Mouse (Mus musculus) lung, embryonic 15.5 days (tissue): Measurements from ENCODE around the gene Lpar3. TPM values are rescaled to one million over a fixed set of nuclear protein-coding genes. Genes with fewer than 3 reads are reported as not detected.

Experiments used
- ATAC-seq: fragments of 200-750 bp; cut with Nextera tagmentation; 2 replicates; pipeline ENCODE4 v1.8.0; 2017; ENCODE audit warnings: moderate number of reproducible peaks, borderline replicate concordance; ENCODE audit not compliant: low FRiP score, low TSS enrichment; ENCODE audit errors: extremely low read depth
- H3K27ac ChIP-seq: fragments of 300-500 bp; sonication (generic); 2 replicates; pipeline ENCODE4 v1.5.1; 2015; ENCODE audit warnings: moderate library complexity, mild to moderate bottlenecking, inconsistent platforms
- H3K27me3 ChIP-seq: fragments of 300-500 bp; sonication (generic); 2 replicates; pipeline ENCODE4 v1.6.1; 2015; ENCODE audit warnings: inconsistent platforms
- H3K36me3 ChIP-seq: fragments of 300-500 bp; sonication (generic); 2 replicates; pipeline ENCODE4 v1.6.1; 2015; ENCODE audit warnings: inconsistent platforms
- H3K4me1 ChIP-seq: fragments of 300-500 bp; sonication (generic); 2 replicates; pipeline ENCODE4 v1.6.1; 2015; ENCODE audit warnings: inconsistent platforms
- H3K4me2 ChIP-seq: fragments of 300-500 bp; sonication (generic); 2 replicates; pipeline ENCODE4 v1.6.1; 2015; ENCODE audit warnings: inconsistent platforms, mild to moderate bottlenecking, moderate library complexity
- H3K4me3 ChIP-seq: fragments of 300-500 bp; sonication (generic); 2 replicates; pipeline ENCODE4 v1.5.1; 2015; ENCODE audit warnings: mild to moderate bottlenecking, inconsistent platforms
- H3K9ac ChIP-seq: fragments of 300-500 bp; sonication (generic); 2 replicates; pipeline ENCODE4 v1.6.1; 2015; ENCODE audit warnings: inconsistent platforms
- H3K9me3 ChIP-seq: fragments of 300-500 bp; sonication (generic); 2 replicates; pipeline ENCODE4 v1.6.1; 2016; ENCODE audit warnings: inconsistent platforms
- WGBS: fragments of 180-500 bp; shearing (Covaris S2); methylation state at CpG from one replicate; pipeline ENCODE4 v1.1.7; 2015; 5-methylcytosine and 5-hydroxymethylcytosine counted together
- polyA plus RNA-seq: library from polyadenylated mRNA; unstranded; fragments of >200 nt; fragmentation: Nextera tagmentation; extraction: Ambion mirVana; gene quantifications from 2 replicates; pipeline ENCODE4 v1.2.1, GENCODE M21; 2015

Lpar3 gene
- 2.4 and 2.5 TPM in 2 replicates for polyA plus RNA-seq

DNA sequence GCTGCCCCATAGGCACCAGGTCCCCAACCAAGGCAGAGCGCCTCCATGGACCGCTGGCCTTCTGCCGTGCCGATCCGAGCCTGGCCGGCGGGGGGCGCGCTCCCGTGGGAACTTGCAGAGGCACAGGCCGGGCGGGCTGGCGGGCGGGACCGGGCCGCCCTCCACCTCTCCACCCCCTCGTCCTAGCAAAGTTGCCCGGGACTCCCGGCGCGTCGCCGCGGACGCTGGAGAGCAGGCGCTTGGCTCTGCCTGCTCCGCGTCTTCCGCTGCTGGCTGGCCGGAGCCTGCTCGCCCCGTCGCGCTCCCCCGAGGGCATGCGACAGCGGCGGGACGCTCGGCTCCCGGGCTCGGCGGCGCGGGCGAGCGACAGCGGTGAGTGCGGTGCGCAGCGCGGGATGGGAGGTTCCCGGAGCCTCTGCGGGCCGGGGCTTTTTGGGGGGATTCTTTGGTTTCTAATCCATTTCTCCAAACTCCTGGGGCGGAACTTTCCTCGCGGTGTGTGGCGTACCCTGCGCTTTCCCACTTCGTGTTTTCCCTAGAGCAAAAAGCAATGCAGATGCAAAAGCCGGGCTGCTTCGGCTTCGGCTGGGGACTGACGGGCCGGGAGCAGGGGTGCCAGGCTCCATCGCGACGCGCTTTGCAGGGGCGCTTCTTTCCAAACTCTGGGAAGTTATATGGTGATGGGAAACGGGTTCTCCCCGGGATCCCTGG, at the start of gene Lpar3:
TSS of gene Lpar3 (plus strand) at position 188 of the 711 bp plus-strand sequence.
- peak within 1 kb of the TSS; percentile 47 for H3K4me3 ChIP-seq
- H3K9ac ChIP-seq: peak within 1 kb of the TSS; percentile 17
- H3K36me3 ChIP-seq: no peaks in the 10 kb centered on the region
- H3K27ac ChIP-seq: no peak within 1 kb of the TSS
- H3K9me3 ChIP-seq: no peaks in the 10 kb centered on the region
- H3K4me2 ChIP-seq: peak within 1 kb of the TSS; percentile 82
- H3K4me1 ChIP-seq: no peaks in the 10 kb centered on the region; the same call in 1 of the 2 replicates
- peaks cover 35% of the 10 kb centered on the region for H3K27me3 ChIP-seq
- 1% methylated on average over 73 of the region's 73 CpGs for WGBS
- ATAC-seq: peak; percentile 79; the same call in 1 of the 2 replicates

DNA sequence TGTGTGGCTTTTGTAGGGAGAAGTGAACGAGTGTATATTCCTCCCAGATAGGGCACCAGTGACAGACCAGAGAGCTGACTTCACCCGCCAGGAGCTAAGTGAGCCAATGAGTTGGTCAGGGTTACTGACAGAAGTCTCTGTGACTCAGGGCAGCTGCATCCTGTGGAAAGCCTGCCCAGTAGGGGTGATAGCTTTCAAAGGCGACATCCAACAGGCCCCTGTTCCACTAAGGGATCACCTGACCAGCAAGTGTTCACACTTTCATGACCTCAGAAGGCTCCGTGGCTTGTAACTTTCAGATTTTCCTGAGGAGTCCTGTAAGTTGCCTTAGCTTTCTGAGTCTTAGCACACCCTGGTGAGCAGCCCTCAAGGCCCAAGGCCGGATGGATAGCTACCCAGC, 47.7 kb upstream of the Lpar3 start:
- Histone ChIP-seq H3K27ac (no peak overlapping the region), H3K4me2 (no peak overlapping the region), H3K36me3 (no peaks in the 10 kb centered on the region), H3K27me3 (no peaks in the 10 kb centered on the region), H3K4me1 (0 out of 2 replicates have a peak, but pooled peaks cover under 1% of the 10 kb centered on the region), H3K9me3 (no peaks in the 10 kb centered on the region; the same call in 1 of the 2 replicates), H3K4me3 (no peak overlapping the region), H3K9ac (no peak overlapping the region)
- ATAC-seq: no peak
- 66% methylated on average over 5 of the region's 5 CpGs for WGBS

DNA sequence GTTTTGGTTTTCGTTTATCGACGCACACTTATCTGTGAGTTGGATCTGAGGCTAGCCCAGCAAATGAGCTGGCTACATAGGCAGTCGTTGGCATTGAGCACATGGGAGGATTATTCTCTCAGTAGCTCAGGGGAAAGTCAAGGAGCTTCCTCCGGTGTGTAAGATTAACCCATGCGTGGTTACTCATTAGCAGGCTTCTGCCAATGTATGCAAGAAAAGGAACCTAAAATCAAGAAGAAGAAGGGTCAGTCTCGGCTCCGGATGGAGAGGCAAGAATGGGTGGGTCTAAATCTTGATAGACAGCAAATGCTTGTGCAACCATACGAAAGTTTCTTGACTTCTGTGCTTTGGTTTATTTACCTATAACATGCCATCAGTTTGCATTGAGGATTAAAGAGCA, 46.5 kb upstream of the Lpar3 start:
- no peaks in the 10 kb centered on the region for H3K36me3 ChIP-seq
- H3K9me3 ChIP-seq: no peaks in the 10 kb centered on the region; the same call in 1 of the 2 replicates
- no peak overlapping the region for H3K4me2 ChIP-seq
- no peak overlapping the region for H3K9ac ChIP-seq
- WGBS: 74% methylated on average over 9 of the region's 9 CpGs
- H3K27ac ChIP-seq: no peak overlapping the region
- H3K27me3 ChIP-seq: no peaks in the 10 kb centered on the region
- 0 out of 2 replicates have a peak, but pooled peaks cover 4% of the 10 kb centered on the region for H3K4me1 ChIP-seq
- ATAC-seq: no peak
- no peak overlapping the region for H3K4me3 ChIP-seq

DNA sequence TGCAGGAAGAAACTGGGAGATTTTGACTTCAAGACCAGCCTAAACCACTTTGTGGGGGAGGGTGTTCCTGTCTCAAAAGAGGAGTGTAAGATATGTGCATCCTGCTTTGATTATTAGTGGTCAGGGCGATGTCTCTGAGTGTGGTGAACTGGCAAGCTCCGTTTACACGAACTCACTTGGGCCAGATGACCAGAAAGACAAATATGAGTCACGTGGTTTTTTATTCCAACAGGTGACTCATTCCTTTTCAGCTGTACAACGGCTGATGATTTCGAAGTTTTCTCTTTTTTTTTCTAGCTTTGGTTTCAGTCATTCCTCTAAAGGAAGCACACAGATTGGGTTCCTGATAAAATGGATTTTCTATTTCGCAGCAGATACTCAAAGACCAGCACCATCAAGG, 43.5 kb upstream of the Lpar3 start:
- H3K27ac ChIP-seq: no peak overlapping the region
- peaks cover 13% of the 10 kb centered on the region; the same call in 1 of the 2 replicates for H3K4me1 ChIP-seq
- no peak overlapping the region for H3K9ac ChIP-seq
- H3K27me3 ChIP-seq: no peaks in the 10 kb centered on the region
- no peak overlapping the region for H3K4me3 ChIP-seq
- no peaks in the 10 kb centered on the region for H3K9me3 ChIP-seq
- peak overlapping the region; percentile 52 for H3K4me2 ChIP-seq
- H3K36me3 ChIP-seq: no peaks in the 10 kb centered on the region
- no peak for ATAC-seq
- 59% methylated on average over 7 of the region's 7 CpGs for WGBS

DNA sequence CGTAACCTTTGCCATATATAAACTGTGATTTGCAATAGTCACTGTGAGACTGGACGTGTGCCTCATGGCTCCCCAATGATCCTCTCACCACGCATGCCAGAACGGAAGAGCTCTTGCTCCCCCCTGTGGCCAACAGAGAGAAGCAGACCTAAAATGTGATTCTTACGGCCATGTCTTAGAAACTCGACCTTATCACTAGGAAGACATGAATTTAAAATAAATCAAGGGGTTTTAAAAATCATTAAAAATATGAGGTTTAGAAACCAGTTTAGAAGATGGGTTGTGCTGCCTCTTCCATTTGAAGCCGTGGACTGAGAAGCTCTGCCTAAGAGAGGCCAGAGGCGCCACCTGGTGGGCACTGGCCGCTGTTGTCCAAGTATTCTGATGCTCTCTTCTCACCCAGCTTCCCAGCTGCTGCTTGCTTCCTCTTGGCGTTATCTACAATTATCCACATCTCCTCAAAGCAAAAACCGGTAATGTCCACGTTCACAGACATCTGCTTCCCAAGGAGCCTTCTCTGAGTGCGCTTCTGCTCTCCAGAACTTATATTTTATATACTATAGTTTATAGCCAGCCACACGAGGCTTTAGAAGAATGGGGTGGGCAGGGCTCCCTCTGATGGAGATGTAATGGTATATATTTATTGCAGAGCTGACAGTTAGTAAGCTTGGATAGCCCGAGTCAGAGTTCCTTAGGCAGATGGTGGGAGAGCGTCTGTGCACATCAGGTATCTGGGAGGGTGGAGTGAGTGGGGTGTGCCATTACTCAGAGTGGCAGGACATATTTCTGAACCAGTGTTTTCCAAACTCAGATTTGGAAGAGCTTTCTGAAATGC, 42.8 kb upstream of the Lpar3 start:
- Histone ChIP-seq H3K9me3 (no peaks in the 10 kb centered on the region), H3K27ac (no peak overlapping the region), H3K27me3 (no peaks in the 10 kb centered on the region), H3K4me3 (peak overlapping the region; percentile 29), H3K4me1 (peaks cover 13% of the 10 kb centered on the region; the same call in 1 of the 2 replicates), H3K36me3 (no peaks in the 10 kb centered on the region), H3K4me2 (peak overlapping the region; percentile 52), H3K9ac (0 out of 2 replicates have a peak overlapping the region, but pooled peaks have one; percentile 21)
- peak; percentile 69; the same call in 1 of the 2 replicates for ATAC-seq
- 4% methylated on average over 16 of the region's 16 CpGs for WGBS

DNA sequence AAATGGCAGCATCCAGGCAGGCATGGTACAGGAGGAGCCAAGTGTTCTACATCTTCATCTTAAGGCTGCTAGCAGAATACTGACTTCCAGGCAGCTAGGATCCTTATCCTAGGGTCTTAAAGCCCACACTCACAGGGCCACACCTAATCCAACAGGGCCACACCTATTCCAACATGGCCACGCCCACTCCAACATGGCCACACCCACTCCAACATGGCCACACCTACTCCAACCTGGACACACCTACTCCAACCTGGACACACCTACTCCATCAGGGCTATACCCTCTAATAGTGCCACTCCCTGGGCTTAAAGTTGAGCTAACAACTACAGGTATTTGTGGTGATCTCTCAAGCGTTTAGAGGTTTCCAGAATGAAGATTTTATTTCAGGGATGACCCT, 40.4 kb upstream of the Lpar3 start:
- ATAC-seq: no peak
- no peak overlapping the region for H3K4me3 ChIP-seq
- no peak overlapping the region for H3K4me2 ChIP-seq
- H3K9ac ChIP-seq: no peak overlapping the region
- H3K36me3 ChIP-seq: no peaks in the 10 kb centered on the region
- H3K27me3 ChIP-seq: no peaks in the 10 kb centered on the region
- H3K4me1 ChIP-seq: peaks cover 13% of the 10 kb centered on the region; the same call in 1 of the 2 replicates
- 40% methylated on average over 2 of the region's 2 CpGs for WGBS
- no peak overlapping the region for H3K27ac ChIP-seq
- H3K9me3 ChIP-seq: no peaks in the 10 kb centered on the region

DNA sequence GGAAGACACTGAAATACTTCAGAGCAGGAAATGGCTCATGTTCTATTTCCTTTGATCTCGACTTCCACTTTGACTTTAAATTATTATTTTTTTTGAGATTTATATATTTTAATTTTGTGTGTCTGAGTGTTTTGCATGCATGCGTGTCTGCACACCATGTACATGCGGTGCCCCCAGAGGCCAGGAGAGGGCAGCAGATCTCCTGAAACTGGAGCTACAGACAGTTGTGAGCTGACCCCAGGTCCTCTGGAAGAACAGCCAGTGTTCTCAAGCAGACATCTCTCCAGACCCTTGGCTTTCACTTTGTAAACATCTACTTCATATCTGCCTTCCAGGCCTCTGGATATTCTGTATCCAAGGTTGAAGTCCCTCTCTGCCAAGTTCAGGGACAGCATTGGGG, 39.8 kb upstream of the Lpar3 start:
- Histone ChIP-seq H3K36me3 (no peaks in the 10 kb centered on the region), H3K4me3 (no peak overlapping the region), H3K27ac (no peak overlapping the region), H3K9ac (no peak overlapping the region), H3K9me3 (no peaks in the 10 kb centered on the region), H3K4me2 (no peak overlapping the region), H3K27me3 (no peaks in the 10 kb centered on the region), H3K4me1 (peaks cover 13% of the 10 kb centered on the region; the same call in 1 of the 2 replicates)
- 31% methylated on average over 3 of the region's 3 CpGs for WGBS
- no peak for ATAC-seq

DNA sequence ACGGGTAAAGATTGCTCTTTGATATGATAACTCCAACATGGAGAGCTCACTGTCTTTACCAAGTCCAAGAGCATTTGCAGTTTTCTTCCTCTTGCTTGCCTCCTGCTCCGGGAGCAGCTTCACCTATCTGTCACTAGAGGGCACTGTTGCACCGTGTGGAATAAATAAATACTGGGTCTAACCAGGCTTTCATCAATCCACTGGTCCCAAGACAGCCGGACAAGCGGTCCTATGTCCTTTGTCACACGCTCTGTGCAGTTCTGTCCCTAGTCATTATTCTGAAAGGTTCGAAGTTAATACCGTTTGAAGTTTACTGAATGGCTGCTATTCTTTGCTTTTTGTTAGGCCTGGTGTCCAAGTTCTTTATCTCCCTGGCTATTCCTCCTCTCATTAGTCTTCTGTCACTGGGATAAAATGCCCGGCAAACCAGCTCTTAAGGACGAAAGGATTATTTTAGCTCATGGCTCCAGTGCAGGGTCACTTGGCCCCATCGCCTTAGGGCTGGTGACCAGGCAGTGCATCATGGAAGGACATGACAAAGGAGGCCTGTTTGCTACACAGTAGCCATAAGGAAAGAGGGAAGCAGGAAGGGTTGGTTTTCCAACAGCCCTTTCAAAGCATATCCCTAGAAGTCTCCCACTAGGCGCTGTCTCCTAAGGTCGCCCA, 35.6 kb upstream of the Lpar3 start:
- ATAC-seq: peak; percentile 43; the same call in 1 of the 2 replicates
- H3K36me3 ChIP-seq: no peaks in the 10 kb centered on the region
- 22% methylated on average over 13 of the region's 13 CpGs for WGBS
- no peaks in the 10 kb centered on the region for H3K27me3 ChIP-seq
- H3K4me2 ChIP-seq: no peak overlapping the region
- H3K4me1 ChIP-seq: no peaks in the 10 kb centered on the region
- H3K9ac ChIP-seq: no peak overlapping the region
- H3K4me3 ChIP-seq: no peak overlapping the region
- H3K9me3 ChIP-seq: no peaks in the 10 kb centered on the region
- no peak overlapping the region for H3K27ac ChIP-seq

DNA sequence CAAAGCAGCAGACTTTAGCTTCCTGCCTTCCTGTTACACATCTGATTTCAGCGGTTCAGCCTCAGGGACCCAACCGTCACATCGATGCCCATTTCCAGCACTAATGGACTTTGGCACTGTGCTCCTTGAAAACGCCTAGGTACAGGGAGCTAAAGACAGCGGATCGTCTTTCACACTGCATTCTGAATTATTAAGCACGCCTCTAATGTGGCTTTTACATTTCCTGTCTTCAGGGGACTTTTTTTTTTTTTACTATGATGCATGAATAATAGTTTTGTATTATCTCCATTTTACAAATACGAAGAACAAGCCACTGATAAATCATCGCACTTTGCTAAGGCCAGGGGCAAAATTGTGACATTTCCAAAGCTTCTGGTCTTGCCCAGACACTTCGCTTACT, 34.7 kb upstream of the Lpar3 start:
- no peaks in the 10 kb centered on the region for H3K27me3 ChIP-seq
- no peaks in the 10 kb centered on the region for H3K36me3 ChIP-seq
- H3K9me3 ChIP-seq: no peaks in the 10 kb centered on the region
- no peak overlapping the region for H3K27ac ChIP-seq
- no peaks in the 10 kb centered on the region for H3K4me1 ChIP-seq
- H3K4me2 ChIP-seq: no peak overlapping the region
- WGBS: 72% methylated on average over 10 of the region's 10 CpGs
- ATAC-seq: no peak
- H3K9ac ChIP-seq: no peak overlapping the region
- H3K4me3 ChIP-seq: no peak overlapping the region

DNA sequence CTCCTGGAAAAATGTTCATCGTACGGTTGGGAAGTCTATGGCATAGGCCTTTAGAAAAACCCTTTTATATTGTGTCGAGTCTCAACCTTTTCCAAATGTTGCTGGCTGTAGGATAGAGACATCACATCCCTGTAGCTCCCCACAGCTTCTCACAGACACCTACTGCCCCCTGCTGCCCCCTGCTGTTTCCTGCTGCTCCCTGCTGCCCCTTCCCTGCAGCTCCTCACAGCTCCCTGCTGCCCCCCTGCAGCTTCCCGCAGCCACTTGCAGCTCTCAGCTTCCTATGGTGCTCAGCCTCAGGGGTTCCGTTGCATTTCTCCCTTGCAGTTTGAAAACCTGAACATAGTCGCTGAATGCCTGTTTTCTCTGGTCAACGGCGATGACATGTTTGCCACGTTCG, 30.8 kb upstream of the Lpar3 start:
- WGBS: 73% methylated on average over 10 of the region's 10 CpGs
- no peak for ATAC-seq
- H3K9me3 ChIP-seq: no peaks in the 10 kb centered on the region
- no peak overlapping the region for H3K27ac ChIP-seq
- no peaks in the 10 kb centered on the region for H3K36me3 ChIP-seq
- H3K4me3 ChIP-seq: no peak overlapping the region
- no peak overlapping the region for H3K4me2 ChIP-seq
- H3K27me3 ChIP-seq: no peaks in the 10 kb centered on the region
- no peaks in the 10 kb centered on the region for H3K4me1 ChIP-seq
- no peak overlapping the region for H3K9ac ChIP-seq

DNA sequence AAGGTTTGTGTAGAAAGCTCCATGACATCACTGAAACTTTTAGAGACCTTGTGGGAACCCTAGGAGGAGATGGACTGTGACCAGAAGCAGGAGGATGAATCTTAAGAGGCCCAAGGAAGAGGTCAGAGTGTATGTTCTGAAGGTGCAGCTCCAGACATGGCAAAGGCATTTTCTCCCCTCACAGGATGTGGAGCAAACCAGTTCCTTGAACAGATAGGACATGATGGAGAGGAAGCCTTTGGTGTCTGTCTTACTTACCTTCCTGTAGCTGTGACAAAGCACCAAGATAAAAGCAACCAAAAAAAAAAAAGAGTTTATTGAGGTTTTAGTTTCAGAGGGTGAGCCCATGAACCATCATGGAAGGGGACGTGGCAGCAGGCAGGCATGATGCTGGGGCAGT, 28.3 kb upstream of the Lpar3 start:
- no peaks in the 10 kb centered on the region for H3K36me3 ChIP-seq
- H3K9me3 ChIP-seq: no peaks in the 10 kb centered on the region
- H3K27me3 ChIP-seq: no peaks in the 10 kb centered on the region
- no peaks in the 10 kb centered on the region for H3K4me1 ChIP-seq
- ATAC-seq: no peak
- WGBS: 79% methylated on average over 1 of the region's 1 CpGs
- no peak overlapping the region for H3K27ac ChIP-seq
- no peak overlapping the region for H3K4me2 ChIP-seq
- no peak overlapping the region for H3K4me3 ChIP-seq
- no peak overlapping the region for H3K9ac ChIP-seq
